Mouse (Mus musculus): Measurements from ENCODE around the gene Atp5s.

- no peak for TF ChIP-seq POLR2A (IDR thresholded peaks at IDR 0.05; ENCODE audit: extremely low read depth, insufficient read depth, low read length)
- no peak for TF ChIP-seq CTCF (IDR thresholded peaks at IDR 0.05; ENCODE audit: low read depth, low read length)
Observed at GRCm38 (mm10) chr12:69724018-69724710, 586 bp upstream of the Atp5s start.

Data from liver, adult 2 months (tissue).